8 mouse cellular contexts compared by ENCODE assay signal in genomic region chr7:102255954-102256353, GRCm38 (mm10). TPM values are rescaled to one million over a fixed set of nuclear protein-coding genes. Genes with fewer than 3 reads are reported as not detected.
DNase-seq lines count a peak whose midpoint lies in the region; ATAC-seq and TF ChIP-seq lines count a peak whose summit lies in the region.

Rhog (minus strand) TSS chr7:102256054.

- no peak for DNase-seq in layer of hippocampus, adult 18-20 months (ENCODE audit: low spot score in 2 of 2)
- no peak for DNase-seq in layer of hippocampus, adult 11-12 months (ENCODE audit: low spot score)
- no peak for DNase-seq in heart, adult 18-20 months
- no peak for DNase-seq in large intestine, adult 2 months (ENCODE audit: low read depth, low spot score)
- DNase-seq in cerebellum, postnatal 10 days = no peak
- no peak for DNase-seq in cerebellum, adult 18-20 months

- H3K4me3 ChIP-seq in bone marrow macrophage, adult 2 months (ENCODE audit: insufficient read depth, low read length) = no peak within 1 kb of the TSS
- no peak within 1 kb of the TSS for H3K4me3 ChIP-seq in midbrain, embryonic 12.5 days

- peaks cover 12% of the 10 kb centered on the region for H3K4me1 ChIP-seq in bone marrow macrophage, adult 2 months (ENCODE audit: control insufficient read depth, insufficient read depth, low read length)
- peaks cover 2% of the 10 kb centered on the region; the same call in 1 of the 2 replicates for H3K4me1 ChIP-seq in midbrain, embryonic 12.5 days

- no peak for ATAC-seq in midbrain, embryonic 12.5 days (ENCODE audit: low FRiP score, low read depth)

- H3K27me3 ChIP-seq in midbrain, embryonic 12.5 days = no peaks in the 10 kb centered on the region

- H3K9ac ChIP-seq in midbrain, embryonic 12.5 days (replicated peaks) = no peak within 1 kb of the TSS

- no peak within 1 kb of the TSS for H3K4me2 ChIP-seq in midbrain, embryonic 12.5 days (replicated peaks)

- H3K27ac ChIP-seq in bone marrow macrophage, adult 2 months (ENCODE audit: insufficient read depth, low read depth, low read length) = no peak within 1 kb of the TSS
- no peak within 1 kb of the TSS for H3K27ac ChIP-seq in midbrain, embryonic 12.5 days (replicated peaks)

- no peaks in the 10 kb centered on the region for H3K36me3 ChIP-seq in midbrain, embryonic 12.5 days

- no peak for TF ChIP-seq CTCF in bone marrow macrophage, adult 2 months (IDR thresholded peaks at IDR 0.05; ENCODE audit: low read depth, low read length)

- WGBS in large intestine, adult 2 months = 80% methylated on average over 3 of the region's 3 CpGs
- 84% methylated on average over 3 of the region's 3 CpGs for WGBS in midbrain, embryonic 12.5 days

- no peak for TF ChIP-seq POLR2A in bone marrow macrophage, adult 2 months (IDR thresholded peaks at IDR 0.05; ENCODE audit: borderline replicate concordance, low read depth, low read length)

- no peaks in the 10 kb centered on the region for H3K9me3 ChIP-seq in midbrain, embryonic 12.5 days

RNA-seq across cellular contexts. Expression of gene Rhog, which starts in this region (rescaled TPM):
- total RNA-seq in layer of hippocampus, adult 18-20 months (2021) = 10 to 100 TPM; 27.8 to 32.9 TPM
- 537 and 572 TPM in 2 replicates for polyA plus RNA-seq in bone marrow macrophage, adult 2 months (2012; ENCODE audit: insufficient read depth, insufficient read length, missing spikeins)
- total RNA-seq in heart, adult 18-20 months (2021) = 10 to 100 TPM; 19.6 to 26.9 TPM
- polyA plus RNA-seq in large intestine, adult 2 months (2012; rRNA removed) = 104 and 114 TPM in 2 replicates
- polyA plus RNA-seq in midbrain, embryonic 12.5 days (2016; fragmentation: Nextera tagmentation; extraction: Ambion mirVana) = 21.6 and 27.0 TPM in 2 replicates
